Mouse (Mus musculus): ENCODE data around the gene Tbc1d30. TPM values are rescaled to one million over a fixed set of nuclear protein-coding genes. Genes with fewer than 3 reads are reported as not detected.

Tbc1d30 gene
- polyA plus RNA-seq, 1 experiment from 2014 or later = 5.3 TPM

DNA sequence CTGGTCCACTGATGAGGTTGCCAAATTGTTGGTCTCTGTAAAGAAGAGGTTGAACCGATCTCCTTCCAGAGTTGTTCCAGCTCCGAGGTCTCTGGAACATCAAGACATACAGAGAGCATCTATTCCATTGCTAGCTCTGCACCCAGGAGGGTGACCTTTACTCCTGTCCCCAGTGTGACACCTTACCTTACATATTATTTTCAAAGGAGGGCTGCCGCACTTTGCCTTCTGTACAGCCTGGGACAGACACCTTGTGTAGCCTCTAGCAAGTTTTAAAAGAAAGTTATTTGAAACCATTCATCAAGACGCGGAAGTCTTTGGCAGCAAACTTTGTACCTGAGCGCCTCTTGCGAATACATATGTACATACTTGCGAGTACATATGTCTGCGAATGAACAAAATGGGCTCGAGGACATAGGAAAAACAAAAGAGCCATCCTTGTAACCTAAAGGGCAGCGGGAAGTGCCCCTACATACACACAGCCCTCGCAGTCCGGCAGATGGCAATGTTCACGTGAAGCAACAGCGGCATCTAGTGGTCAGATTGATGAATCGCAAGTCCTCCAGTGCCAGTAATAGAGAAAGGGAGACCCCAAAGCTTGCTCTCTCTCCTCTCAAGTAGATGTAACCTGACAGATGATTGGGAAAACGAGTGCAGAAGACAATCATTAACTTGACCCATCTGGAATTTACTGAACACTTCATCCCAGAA lies 94.8 kb downstream of the Tbc1d30 start:
- no peaks in the 10 kb centered on the region for H3K27me3 ChIP-seq (ENCODE audit: control insufficient read depth, insufficient read depth, low read length)
- ATAC-seq (ENCODE audit: insufficient read depth, low FRiP score, low TSS enrichment) = peak; percentile 61
- WGBS = 27% methylated on average over 17 of the region's 17 CpGs
- no peaks in the 10 kb centered on the region for H3K36me3 ChIP-seq (ENCODE audit: control insufficient read depth, insufficient read depth, low read length)
- H3K9ac ChIP-seq (ENCODE audit: low read length) = no peak overlapping the region
- H3K27ac ChIP-seq (ENCODE audit: low read depth, low read length) = no peak overlapping the region
- DNase-seq (ENCODE audit: low spot score) = peak; percentile 77
- no peaks in the 10 kb centered on the region for H3K4me1 ChIP-seq (ENCODE audit: control insufficient read depth, insufficient read depth, low read length)
- no peak overlapping the region for H3K4me2 ChIP-seq (ENCODE audit: low read depth)
- no peaks in the 10 kb centered on the region for H3K9me3 ChIP-seq (ENCODE audit: control insufficient read depth, low read length)
- H3K4me3 ChIP-seq (ENCODE audit: low read depth, low read length) = no peak overlapping the region

DNA sequence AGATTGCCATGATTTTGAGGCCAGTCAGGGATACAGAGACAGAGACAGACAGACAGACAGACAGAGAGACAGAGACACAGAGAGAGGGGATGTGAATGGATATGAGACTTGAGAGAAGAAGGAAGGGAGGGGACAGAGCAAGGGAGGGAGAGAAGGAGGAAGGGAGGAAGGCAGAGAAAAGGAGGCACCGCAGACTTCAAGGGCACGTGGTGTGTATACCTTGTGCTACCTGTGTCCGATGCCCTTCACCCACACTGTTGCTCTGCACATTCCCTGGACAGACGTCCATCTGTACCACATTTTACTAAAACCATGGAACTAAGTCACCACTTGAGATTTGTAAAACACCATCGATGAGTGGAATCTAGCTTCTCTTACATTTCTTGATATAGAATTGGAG lies 95.6 kb downstream of the Tbc1d30 start:
- Histone ChIP-seq H3K4me1 (ENCODE audit: control insufficient read depth, insufficient read depth, low read length) (no peaks in the 10 kb centered on the region), H3K27me3 (ENCODE audit: control insufficient read depth, insufficient read depth, low read length) (no peaks in the 10 kb centered on the region), H3K9ac (ENCODE audit: low read length) (no peak overlapping the region), H3K36me3 (ENCODE audit: control insufficient read depth, insufficient read depth, low read length) (no peaks in the 10 kb centered on the region), H3K4me3 (ENCODE audit: low read depth, low read length) (no peak overlapping the region), H3K27ac (ENCODE audit: low read depth, low read length) (no peak overlapping the region), H3K4me2 (ENCODE audit: low read depth) (no peak overlapping the region), H3K9me3 (ENCODE audit: control insufficient read depth, low read length) (no peaks in the 10 kb centered on the region)
- 94% methylated on average over 5 of the region's 5 CpGs for WGBS
- ATAC-seq (ENCODE audit: insufficient read depth, low FRiP score, low TSS enrichment) = no peak
- DNase-seq (ENCODE audit: low spot score) = no peak

DNA sequence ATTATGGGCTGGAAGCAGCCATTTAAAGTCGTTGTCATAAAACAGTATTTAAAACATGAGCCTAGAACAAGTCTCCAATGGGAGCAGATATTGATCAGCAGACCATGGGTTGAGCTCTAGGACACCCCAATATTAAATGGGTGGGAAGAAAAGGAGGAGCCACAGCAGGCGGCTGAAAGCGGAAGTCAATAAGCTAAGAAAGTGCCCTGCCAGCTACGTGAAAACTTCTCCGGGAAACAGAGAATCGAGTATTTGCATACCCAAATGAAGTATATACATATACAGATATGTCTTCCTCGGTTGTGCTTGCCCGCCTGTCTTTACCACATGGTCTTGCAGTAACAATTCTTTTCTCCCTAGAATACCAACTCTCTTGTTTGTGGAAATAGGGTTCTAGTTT lies 96.7 kb downstream of the Tbc1d30 start:
- Histone ChIP-seq H3K9me3 (ENCODE audit: control insufficient read depth, low read length) (no peaks in the 10 kb centered on the region), H3K9ac (ENCODE audit: low read length) (no peak overlapping the region), H3K4me1 (ENCODE audit: control insufficient read depth, insufficient read depth, low read length) (no peaks in the 10 kb centered on the region), H3K36me3 (ENCODE audit: control insufficient read depth, insufficient read depth, low read length) (no peaks in the 10 kb centered on the region), H3K27me3 (ENCODE audit: control insufficient read depth, insufficient read depth, low read length) (no peaks in the 10 kb centered on the region), H3K4me2 (ENCODE audit: low read depth) (no peak overlapping the region), H3K4me3 (ENCODE audit: low read depth, low read length) (no peak overlapping the region), H3K27ac (ENCODE audit: low read depth, low read length) (no peak overlapping the region)
- ATAC-seq (ENCODE audit: insufficient read depth, low FRiP score, low TSS enrichment) (no peak), DNase-seq (ENCODE audit: low spot score) (no peak)
- WGBS = 86% methylated on average over 8 of the region's 8 CpGs

DNA sequence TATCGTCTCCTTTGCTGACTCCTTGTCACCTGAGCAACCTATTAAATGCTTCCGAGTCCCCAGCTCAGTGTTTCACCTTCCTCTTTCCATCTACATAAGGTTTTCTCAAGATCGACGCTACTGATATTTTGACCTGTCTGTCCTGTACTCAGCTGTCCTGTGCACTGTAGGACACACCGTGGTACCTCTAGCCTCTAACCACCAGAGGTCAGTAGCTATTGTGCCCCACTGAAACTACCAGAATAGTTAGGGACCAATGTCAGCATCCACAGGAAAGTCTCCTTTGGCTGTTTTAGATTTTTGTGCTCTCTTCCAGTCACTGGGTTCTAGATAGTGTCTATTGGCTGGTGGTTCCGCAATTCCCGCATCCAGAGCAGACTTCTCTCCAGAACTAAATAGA lies 98.3 kb downstream of the Tbc1d30 start:
- H3K9ac ChIP-seq (ENCODE audit: low read length) = no peak overlapping the region
- H3K27me3 ChIP-seq (ENCODE audit: control insufficient read depth, insufficient read depth, low read length) = no peaks in the 10 kb centered on the region
- H3K4me2 ChIP-seq (ENCODE audit: low read depth) = no peak overlapping the region
- H3K9me3 ChIP-seq (ENCODE audit: control insufficient read depth, low read length) = no peaks in the 10 kb centered on the region
- no peak overlapping the region for H3K27ac ChIP-seq (ENCODE audit: low read depth, low read length)
- no peak overlapping the region for H3K4me3 ChIP-seq (ENCODE audit: low read depth, low read length)
- no peak for DNase-seq (ENCODE audit: low spot score)
- 78% methylated on average over 7 of the region's 7 CpGs for WGBS
- no peak for ATAC-seq (ENCODE audit: insufficient read depth, low FRiP score, low TSS enrichment)
- H3K36me3 ChIP-seq (ENCODE audit: control insufficient read depth, insufficient read depth, low read length) = no peaks in the 10 kb centered on the region
- H3K4me1 ChIP-seq (ENCODE audit: control insufficient read depth, insufficient read depth, low read length) = no peaks in the 10 kb centered on the region

DNA sequence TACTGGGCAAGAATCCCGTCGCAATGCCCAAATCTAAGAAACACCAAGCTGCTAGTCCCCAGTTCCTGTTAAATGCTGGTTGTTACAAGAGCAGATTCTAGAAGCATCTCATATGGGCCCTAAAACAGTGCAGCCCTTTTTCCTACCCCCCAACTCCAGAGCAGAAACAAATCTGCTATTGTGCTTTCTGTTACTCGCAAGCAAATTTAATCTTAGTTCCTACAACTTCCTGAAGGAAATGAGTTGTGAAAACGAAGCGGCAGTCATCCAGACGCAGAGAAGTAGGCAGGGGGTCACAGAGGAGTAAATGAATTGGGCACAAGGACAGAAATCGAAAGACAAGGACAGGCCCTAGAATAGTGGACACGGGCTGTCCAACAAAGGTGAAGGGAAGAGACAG lies 99.9 kb downstream of the Tbc1d30 start:
- WGBS = 73% methylated on average over 8 of the region's 8 CpGs
- Histone ChIP-seq H3K9me3 (ENCODE audit: control insufficient read depth, low read length) (no peaks in the 10 kb centered on the region), H3K27ac (ENCODE audit: low read depth, low read length) (no peak overlapping the region), H3K36me3 (ENCODE audit: control insufficient read depth, insufficient read depth, low read length) (no peaks in the 10 kb centered on the region), H3K4me2 (ENCODE audit: low read depth) (no peak overlapping the region), H3K4me1 (ENCODE audit: control insufficient read depth, insufficient read depth, low read length) (no peaks in the 10 kb centered on the region), H3K9ac (ENCODE audit: low read length) (no peak overlapping the region), H3K27me3 (ENCODE audit: control insufficient read depth, insufficient read depth, low read length) (no peaks in the 10 kb centered on the region), H3K4me3 (ENCODE audit: low read depth, low read length) (no peak overlapping the region)
- DNase-seq (ENCODE audit: low spot score) = no peak
- ATAC-seq (ENCODE audit: insufficient read depth, low FRiP score, low TSS enrichment) = no peak

DNA sequence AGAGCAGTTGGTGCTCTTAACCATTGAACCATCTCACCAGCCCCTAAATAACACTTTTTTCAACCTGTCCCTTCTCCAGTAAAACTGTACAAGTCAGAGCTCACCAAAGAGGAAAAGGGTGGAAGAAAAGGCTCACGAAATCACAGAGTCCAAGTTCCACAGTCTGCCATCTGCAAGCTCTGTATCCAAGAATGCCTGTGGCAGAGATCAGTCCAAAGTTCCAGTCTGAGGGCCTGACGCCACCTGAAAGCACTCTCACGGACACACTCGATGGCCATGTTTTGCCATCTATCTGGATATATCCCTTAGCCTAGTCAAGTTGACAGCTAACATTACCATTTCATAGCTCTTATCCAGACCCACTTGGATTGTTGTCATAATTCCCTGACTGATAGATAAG lies 101.3 kb downstream of the Tbc1d30 start:
- Histone ChIP-seq H3K9ac (ENCODE audit: low read length) (no peak overlapping the region), H3K4me2 (ENCODE audit: low read depth) (no peak overlapping the region), H3K9me3 (ENCODE audit: control insufficient read depth, low read length) (no peaks in the 10 kb centered on the region), H3K4me1 (ENCODE audit: control insufficient read depth, insufficient read depth, low read length) (no peaks in the 10 kb centered on the region), H3K27me3 (ENCODE audit: control insufficient read depth, insufficient read depth, low read length) (no peaks in the 10 kb centered on the region), H3K4me3 (ENCODE audit: low read depth, low read length) (no peak overlapping the region), H3K36me3 (ENCODE audit: control insufficient read depth, insufficient read depth, low read length) (no peaks in the 10 kb centered on the region), H3K27ac (ENCODE audit: low read depth, low read length) (no peak overlapping the region)
- ATAC-seq (ENCODE audit: insufficient read depth, low FRiP score, low TSS enrichment) (no peak), DNase-seq (ENCODE audit: low spot score) (no peak)
- 87% methylated on average over 4 of the region's 4 CpGs for WGBS

DNA sequence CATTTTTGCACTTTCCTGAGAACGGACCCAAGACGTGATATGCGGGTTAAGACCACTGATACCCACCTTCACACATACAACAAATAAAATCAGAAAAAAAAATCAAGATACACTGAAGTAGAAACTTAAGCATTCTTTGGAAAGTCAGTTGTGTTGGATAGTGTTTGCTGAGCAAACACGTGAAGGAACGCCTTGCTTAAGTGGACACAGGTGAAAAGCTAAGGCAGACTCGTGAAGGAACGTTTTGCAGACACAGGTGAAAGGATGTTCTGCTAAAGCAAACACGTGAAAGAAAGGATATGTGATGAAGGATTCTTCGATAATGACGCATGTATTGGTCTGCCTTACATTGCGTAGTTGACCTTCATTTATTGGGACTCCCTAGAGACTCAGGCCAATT lies 103.5 kb downstream of the Tbc1d30 start:
- Histone ChIP-seq H3K9ac (ENCODE audit: low read length) (no peak overlapping the region), H3K4me2 (ENCODE audit: low read depth) (no peak overlapping the region), H3K36me3 (ENCODE audit: control insufficient read depth, insufficient read depth, low read length) (no peaks in the 10 kb centered on the region), H3K9me3 (ENCODE audit: control insufficient read depth, low read length) (no peaks in the 10 kb centered on the region), H3K27me3 (ENCODE audit: control insufficient read depth, insufficient read depth, low read length) (no peaks in the 10 kb centered on the region), H3K4me1 (ENCODE audit: control insufficient read depth, insufficient read depth, low read length) (no peaks in the 10 kb centered on the region), H3K4me3 (ENCODE audit: low read depth, low read length) (no peak overlapping the region), H3K27ac (ENCODE audit: low read depth, low read length) (no peak overlapping the region)
- ATAC-seq (ENCODE audit: insufficient read depth, low FRiP score, low TSS enrichment) = no peak
- WGBS = 93% methylated on average over 11 of the region's 11 CpGs
- DNase-seq (ENCODE audit: low spot score) = no peak

DNA sequence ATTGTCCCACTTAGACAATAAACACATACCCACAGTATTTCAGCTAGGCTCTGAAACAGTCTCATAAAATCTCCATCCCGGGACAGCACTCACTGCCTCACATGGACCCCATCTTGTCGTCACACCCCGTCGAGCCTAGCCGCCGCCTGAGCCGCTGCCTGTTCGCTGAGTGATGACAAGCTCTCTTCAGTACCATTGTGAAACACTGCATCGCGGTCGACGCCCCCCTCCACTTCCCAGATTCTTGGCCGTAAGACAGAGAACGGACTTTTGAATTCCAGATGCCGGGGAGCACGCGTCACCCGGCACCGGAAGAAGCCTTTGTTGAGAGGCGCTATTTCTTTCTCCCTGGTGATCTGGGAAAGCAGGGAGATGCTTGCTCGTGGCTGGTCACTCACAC lies 104.1 kb downstream of the Tbc1d30 start:
- DNase-seq (ENCODE audit: low spot score) = peak; percentile 29
- Histone ChIP-seq H3K9ac (ENCODE audit: low read length) (no peak overlapping the region), H3K4me1 (ENCODE audit: control insufficient read depth, insufficient read depth, low read length) (no peaks in the 10 kb centered on the region), H3K9me3 (ENCODE audit: control insufficient read depth, low read length) (no peaks in the 10 kb centered on the region), H3K27ac (ENCODE audit: low read depth, low read length) (no peak overlapping the region), H3K36me3 (ENCODE audit: control insufficient read depth, insufficient read depth, low read length) (no peaks in the 10 kb centered on the region), H3K4me2 (ENCODE audit: low read depth) (no peak overlapping the region), H3K4me3 (ENCODE audit: low read depth, low read length) (no peak overlapping the region), H3K27me3 (ENCODE audit: control insufficient read depth, insufficient read depth, low read length) (no peaks in the 10 kb centered on the region)
- 84% methylated on average over 21 of the region's 21 CpGs for WGBS
- no peak for ATAC-seq (ENCODE audit: insufficient read depth, low FRiP score, low TSS enrichment)

DNA sequence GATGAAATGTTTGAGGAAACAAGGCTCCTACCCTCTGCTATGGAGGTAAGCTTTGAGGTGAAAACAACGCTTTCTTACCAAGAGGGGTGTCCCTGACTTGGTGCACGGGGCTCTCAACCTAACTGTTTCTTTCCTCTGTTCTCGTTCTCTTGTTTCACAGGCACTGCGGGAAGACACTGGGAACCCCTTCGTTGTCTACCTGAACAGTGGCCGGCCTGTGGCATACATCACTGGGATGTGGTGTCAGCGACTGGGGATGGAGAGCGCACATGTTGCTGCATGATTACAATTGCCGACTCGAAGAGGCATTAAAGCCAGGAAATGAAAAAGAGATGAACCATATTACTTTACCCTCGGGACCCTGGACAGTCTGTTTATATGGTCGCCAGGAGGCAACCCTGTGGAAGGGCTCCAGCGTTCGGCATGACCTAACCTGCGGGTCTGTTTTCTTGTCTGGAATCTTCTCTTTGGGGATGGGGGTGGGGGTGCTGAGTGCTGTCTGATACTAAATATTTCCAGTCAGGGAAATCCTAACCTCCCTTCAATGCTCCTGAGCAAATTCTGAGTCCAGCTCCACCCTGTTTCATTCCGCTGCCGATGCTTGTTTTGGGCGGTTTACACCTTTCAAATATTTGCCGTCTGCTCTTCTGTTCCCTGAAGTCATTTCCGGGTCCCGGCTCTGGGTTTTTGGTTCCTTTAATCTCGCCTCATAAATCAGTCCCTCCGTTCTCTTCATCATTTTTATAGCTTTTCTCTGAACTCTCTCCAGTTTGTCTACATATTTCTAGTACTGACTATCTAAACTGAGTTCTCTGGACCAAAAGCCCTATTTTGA lies 107.5 kb downstream of the Tbc1d30 start:
- ATAC-seq (ENCODE audit: insufficient read depth, low FRiP score, low TSS enrichment) = no peak
- Histone ChIP-seq H3K4me3 (ENCODE audit: low read depth, low read length) (no peak overlapping the region), H3K36me3 (ENCODE audit: control insufficient read depth, insufficient read depth, low read length) (no peaks in the 10 kb centered on the region), H3K9me3 (ENCODE audit: control insufficient read depth, low read length) (no peaks in the 10 kb centered on the region), H3K9ac (ENCODE audit: low read length) (no peak overlapping the region), H3K27me3 (ENCODE audit: control insufficient read depth, insufficient read depth, low read length) (no peaks in the 10 kb centered on the region), H3K27ac (ENCODE audit: low read depth, low read length) (no peak overlapping the region), H3K4me1 (ENCODE audit: control insufficient read depth, insufficient read depth, low read length) (no peaks in the 10 kb centered on the region), H3K4me2 (ENCODE audit: low read depth) (no peak overlapping the region)
- WGBS = 69% methylated on average over 23 of the region's 23 CpGs
- DNase-seq (ENCODE audit: low spot score) = no peak
